Mouse (Mus musculus) lung, embryonic 14.5 days (tissue): ENCODE data around the gene Lmo4. TPM values are rescaled to one million over a fixed set of nuclear protein-coding genes. Genes with fewer than 3 reads are reported as not detected.

ENCODE experiments used
- ATAC-seq: fragments of 200-750 bp; cut with Nextera tagmentation; 2 replicates; pipeline ENCODE4 v1.8.0; 2017; ENCODE audit warnings: mild to moderate bottlenecking, moderate TSS enrichment, moderate library complexity; ENCODE audit not compliant: insufficient read depth
- DNase-seq: peaks from one replicate; pipeline ENCODE4 v3.0.0-alpha.2; 2015
- H3K27ac ChIP-seq: fragments of 300-500 bp; sonication (generic); 2 replicates; pipeline ENCODE4 v1.5.1; 2014; ENCODE audit warnings: low read depth, mild to moderate bottlenecking, moderate library complexity
- H3K27me3 ChIP-seq: fragments of 300-500 bp; sonication (generic); 2 replicates; pipeline ENCODE4 v1.6.1; 2014; ENCODE audit warnings: low read length, control low read depth; ENCODE audit not compliant: insufficient read depth
- H3K36me3 ChIP-seq: fragments of 300-500 bp; sonication (generic); 2 replicates; pipeline ENCODE4 v1.6.1; 2014; ENCODE audit warnings: control low read depth; ENCODE audit not compliant: insufficient read depth
- H3K4me1 ChIP-seq: fragments of 300-500 bp; sonication (generic); 2 replicates; pipeline ENCODE4 v1.6.1; 2014; ENCODE audit warnings: antibody characterized with exemption, control low read depth; ENCODE audit not compliant: insufficient read depth
- H3K4me2 ChIP-seq: fragments of 300-500 bp; sonication (generic); 2 replicates; pipeline ENCODE4 v1.6.1; 2014; ENCODE audit warnings: mild to moderate bottlenecking
- H3K4me3 ChIP-seq: fragments of 300-500 bp; sonication (generic); 2 replicates; pipeline ENCODE4 v1.5.1; 2014; ENCODE audit warnings: low read depth, low read length
- H3K9ac ChIP-seq: fragments of 300-500 bp; sonication (generic); 2 replicates; pipeline ENCODE4 v1.6.1; 2014
- H3K9me3 ChIP-seq: fragments of 300-500 bp; sonication (generic); 2 replicates; pipeline ENCODE4 v1.6.1; 2016; ENCODE audit warnings: low read depth, low read length, control low read depth
- CTCF ChIP-seq: IDR thresholded peaks from 2 replicates; pipeline ENCODE4 v1.5.1; 2016; ENCODE audit warnings: antibody characterized with exemption, low read depth
- WGBS: fragments of 180-500 bp; shearing (Covaris S2); extraction: QIAGEN DNeasy Blood & Tissue Kit; methylation state at CpG from one replicate; pipeline ENCODE4 v1.1.7; 2014; 5-methylcytosine and 5-hydroxymethylcytosine counted together
- polyA plus RNA-seq: library from polyadenylated mRNA; unstranded; fragments of >200 nt; fragmentation: Nextera tagmentation; extraction: Ambion mirVana; gene quantifications from 2 replicates; pipeline ENCODE4 v1.2.1, GENCODE M21; 2014

Gene Lmo4
- polyA plus RNA-seq, 1 experiment from 2014 or later: 48.1 TPM

- Histone ChIP-seq H3K27me3 (no peaks in the 10 kb centered on the region), H3K4me2 (peak overlapping the region; percentile 96), H3K4me3 (peak overlapping the region; percentile 68), H3K27ac (peak overlapping the region; percentile 99), H3K9ac (peak overlapping the region; percentile 96), H3K36me3 (peaks cover 15% of the 10 kb centered on the region; the same call in 1 of the 2 replicates), H3K9me3 (no peaks in the 10 kb centered on the region), H3K4me1 (0 out of 2 replicates have a peak, but pooled peaks cover 4% of the 10 kb centered on the region)
- ATAC-seq (no peak), DNase-seq (peak; percentile 72)
- TF ChIP-seq CTCF: no peak
- under 1% methylated on average over 15 of the region's 15 CpGs for WGBS
These were observed 1.6 kb downstream of the Lmo4 start for GRCm38 (mm10) chr3:144203259-144203987.

DNA sequence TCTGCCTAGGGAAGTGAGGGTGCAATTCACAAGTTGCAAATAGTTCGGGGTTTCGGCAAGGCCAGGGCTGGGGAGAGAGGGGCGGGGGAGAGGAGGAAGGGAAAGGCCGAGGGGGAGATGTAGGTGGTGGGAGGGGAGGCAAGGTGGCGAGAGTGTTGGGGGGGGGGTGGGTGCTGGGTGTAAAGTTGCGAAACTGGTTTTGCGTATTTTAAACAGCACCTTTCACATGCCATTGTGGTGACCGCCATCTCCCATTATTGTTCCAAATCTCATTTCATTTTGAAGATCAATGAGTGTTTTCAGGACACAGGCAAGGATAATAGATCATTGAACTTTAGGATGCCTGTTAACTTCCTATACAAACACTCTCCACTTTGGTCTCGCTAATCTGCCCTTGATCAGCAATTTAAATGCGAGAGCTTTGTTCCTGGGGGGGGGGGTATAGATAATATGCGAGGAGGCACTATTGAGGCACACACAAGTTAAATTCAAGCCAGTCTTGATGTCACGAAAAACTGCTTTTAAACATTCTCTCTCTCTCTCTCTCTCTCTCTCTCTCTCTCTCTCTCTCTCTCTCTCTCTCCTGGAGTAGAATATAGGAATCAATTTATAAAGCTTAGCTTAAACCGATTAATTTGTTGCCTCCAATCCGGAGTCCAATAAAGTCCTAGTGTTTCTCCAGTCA is 2.3 kb downstream of the Lmo4 start:
- H3K4me2 ChIP-seq: peak overlapping the region; percentile 96
- H3K27ac ChIP-seq: peak overlapping the region; percentile 99
- H3K27me3 ChIP-seq: no peaks in the 10 kb centered on the region
- H3K4me1 ChIP-seq: 0 out of 2 replicates have a peak, but pooled peaks cover 4% of the 10 kb centered on the region
- H3K9ac ChIP-seq: peak overlapping the region; percentile 96
- DNase-seq (peak; percentile 72), ATAC-seq (no peak)
- peaks cover 16% of the 10 kb centered on the region; the same call in 1 of the 2 replicates for H3K36me3 ChIP-seq
- 0% methylated on average over 14 of the region's 14 CpGs for WGBS
- peak overlapping the region; percentile 68 for H3K4me3 ChIP-seq
- TF ChIP-seq CTCF: no peak
- no peaks in the 10 kb centered on the region for H3K9me3 ChIP-seq

- H3K9ac ChIP-seq: peak overlapping the region; percentile 96
- WGBS: 1% methylated on average over 50 of the region's 64 CpGs
- peak overlapping the region; percentile 96 for H3K4me2 ChIP-seq
- peaks cover 18% of the 10 kb centered on the region; the same call in 1 of the 2 replicates for H3K36me3 ChIP-seq
- peak overlapping the region; percentile 99 for H3K27ac ChIP-seq
- H3K27me3 ChIP-seq: no peaks in the 10 kb centered on the region
- DNase-seq: peak; percentile 92
- H3K4me3 ChIP-seq: peak overlapping the region; percentile 68
- H3K9me3 ChIP-seq: no peaks in the 10 kb centered on the region
- H3K4me1 ChIP-seq: 0 out of 2 replicates have a peak, but pooled peaks cover 4% of the 10 kb centered on the region
- ATAC-seq: peak; percentile 65
- peak; percentile 33 for TF ChIP-seq CTCF
These were observed 3.0 kb downstream of the Lmo4 start for GRCm38 (mm10) chr3:144201794-144202573.

DNA sequence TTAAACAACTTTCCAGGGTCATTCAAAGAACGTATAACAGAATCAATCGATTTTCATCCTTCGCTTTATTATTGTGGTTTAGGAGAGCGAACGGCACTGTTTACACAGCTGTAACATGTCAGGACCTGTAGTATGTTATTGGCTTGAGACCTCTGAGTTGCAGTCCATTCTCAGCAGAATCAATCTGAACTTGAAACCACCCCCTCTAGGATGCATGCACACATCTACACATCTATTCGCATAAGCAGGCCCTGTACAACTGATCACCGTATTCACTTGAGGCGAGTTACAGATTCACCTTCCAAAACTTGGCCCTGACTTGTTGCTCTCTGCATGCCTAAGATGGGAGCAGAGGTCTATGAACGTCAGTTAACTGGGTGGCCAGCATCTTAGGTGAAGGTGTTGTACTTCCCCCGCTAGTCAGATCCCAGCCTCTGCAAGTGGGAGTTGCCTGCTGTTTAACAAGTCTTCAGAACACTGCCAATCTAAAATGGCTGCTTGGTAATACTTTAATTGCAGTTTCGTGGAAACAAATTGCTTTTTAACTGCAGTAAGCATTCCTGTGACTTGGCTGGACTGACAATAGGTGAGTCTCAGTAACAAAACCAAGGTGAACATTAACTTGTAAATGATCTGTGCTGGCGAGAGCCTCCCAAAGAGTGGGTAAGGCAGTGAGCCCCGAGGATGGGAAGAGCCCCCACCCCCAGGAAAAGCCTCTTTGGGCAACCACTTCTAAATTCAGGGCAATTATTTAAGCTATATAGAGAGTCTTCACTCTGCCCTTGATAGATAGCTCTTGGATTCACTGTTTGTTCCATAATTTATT is 19.5 kb downstream of the Lmo4 start:
- no peak overlapping the region for H3K9ac ChIP-seq
- no peaks in the 10 kb centered on the region for H3K4me1 ChIP-seq
- H3K36me3 ChIP-seq: peaks cover 38% of the 10 kb centered on the region
- H3K4me2 ChIP-seq: no peak overlapping the region
- DNase-seq (no peak), ATAC-seq (no peak)
- WGBS: 69% methylated on average over 13 of the region's 13 CpGs
- no peak overlapping the region for H3K4me3 ChIP-seq
- no peaks in the 10 kb centered on the region for H3K27me3 ChIP-seq
- no peak overlapping the region for H3K27ac ChIP-seq
- no peaks in the 10 kb centered on the region for H3K9me3 ChIP-seq
- TF ChIP-seq CTCF: no peak

- no peak overlapping the region for H3K9ac ChIP-seq
- TF ChIP-seq CTCF: no peak
- H3K36me3 ChIP-seq: peaks cover 31% of the 10 kb centered on the region
- H3K9me3 ChIP-seq: no peaks in the 10 kb centered on the region
- no peaks in the 10 kb centered on the region for H3K27me3 ChIP-seq
- ATAC-seq: no peak
- no peak overlapping the region for H3K4me3 ChIP-seq
- H3K27ac ChIP-seq: no peak overlapping the region
- no peaks in the 10 kb centered on the region for H3K4me1 ChIP-seq
- WGBS: 83% methylated on average over 4 of the region's 4 CpGs
- no peak overlapping the region for H3K4me2 ChIP-seq
- no peak for DNase-seq
These were observed 20.1 kb downstream of the Lmo4 start for GRCm38 (mm10) chr3:144184918-144185317.

DNA sequence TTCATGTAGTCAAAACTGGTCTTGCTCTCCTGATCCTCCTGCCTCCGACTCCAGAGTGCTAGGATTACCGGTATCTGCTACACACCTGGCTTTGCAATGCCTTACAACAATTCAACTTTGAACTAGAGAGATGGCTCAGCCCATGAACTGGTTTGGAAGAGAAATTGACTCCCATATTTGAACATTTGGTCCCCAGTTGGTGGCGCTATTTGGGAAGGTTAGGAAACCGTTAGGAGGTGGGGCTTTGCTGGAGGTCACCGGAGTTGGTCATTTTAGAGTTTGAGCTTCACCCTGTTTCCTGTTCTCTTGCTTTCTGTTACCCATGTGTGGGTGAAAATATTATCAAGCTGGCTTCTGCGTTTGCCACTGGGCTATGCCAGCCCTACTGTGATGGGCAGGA is 22.8 kb downstream of the Lmo4 start:
- Histone ChIP-seq H3K36me3 (peaks cover 7% of the 10 kb centered on the region; the same call in 1 of the 2 replicates), H3K9me3 (no peaks in the 10 kb centered on the region), H3K9ac (no peak overlapping the region), H3K4me2 (no peak overlapping the region), H3K4me1 (no peaks in the 10 kb centered on the region), H3K4me3 (no peak overlapping the region), H3K27me3 (no peaks in the 10 kb centered on the region), H3K27ac (no peak overlapping the region)
- DNase-seq: no peak
- TF ChIP-seq CTCF: no peak
- 72% methylated on average over 6 of the region's 6 CpGs for WGBS
- ATAC-seq: no peak
